Mouse (Mus musculus) brown adipose tissue, adult 24 weeks (tissue): ENCODE results near the gene Gm21970. TPM values are rescaled to one million over a fixed set of nuclear protein-coding genes. Genes with fewer than 3 reads are reported as not detected.

Experiments used
- H3K27ac ChIP-seq: fragments of 200-500 bp; replicated peaks from 2 replicates; pipeline ENCODE4 v1.5.1; 2012; ENCODE audit warnings: low read depth, mild to moderate bottlenecking, low read length
- H3K4me1 ChIP-seq: fragments of 200-500 bp; 2 replicates; pipeline ENCODE4 v1.6.1; 2012; ENCODE audit warnings: low read length, mixed read lengths; ENCODE audit not compliant: control insufficient read depth, insufficient read depth, insufficient read length
- H3K4me3 ChIP-seq: fragments of 200-500 bp; 2 replicates; pipeline ENCODE4 v1.5.1; 2012; ENCODE audit warnings: low read depth, mild to moderate bottlenecking, low read length, moderate library complexity; ENCODE audit not compliant: insufficient read depth
- polyA plus RNA-seq: library from polyadenylated mRNA; stranded (reverse); fragments of >200 nt; gene quantifications from 2 replicates; pipeline ENCODE4 v1.2.4, GENCODE M21; 2012; ENCODE audit not compliant: missing spikeins, insufficient read depth, insufficient read length

Gene Gm21970
- 13.8 TPM in 1 of 2 replicates, not detected in the other for polyA plus RNA-seq

DNA sequence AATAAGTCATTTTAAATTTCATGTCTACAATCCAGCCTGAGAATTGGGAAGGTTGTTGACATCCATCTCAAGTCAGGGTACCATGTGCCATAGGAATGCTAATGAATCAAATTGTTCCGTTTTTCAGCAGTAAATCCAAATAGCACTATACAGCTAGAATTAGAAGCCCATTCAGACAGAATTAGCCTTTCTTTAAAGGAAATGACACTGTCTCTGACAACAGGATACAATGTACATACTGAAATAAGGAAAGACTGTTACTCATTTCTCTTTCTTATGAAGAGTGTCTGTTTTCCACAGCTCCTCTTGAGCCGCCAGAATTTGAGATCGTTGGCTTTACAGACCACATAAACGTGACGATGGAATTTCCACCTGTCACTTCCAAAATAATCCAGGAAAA, at the start of gene Gm21970:
TSS of gene Gm21970 (plus strand) at position 301 of the 400 bp plus-strand sequence.
- H3K4me3 ChIP-seq, result no peak within 1 kb of the TSS
- peaks cover 4% of the 10 kb centered on the region; the same call in 1 of the 2 replicates for H3K4me1 ChIP-seq
- no peak within 1 kb of the TSS for H3K27ac ChIP-seq

DNA sequence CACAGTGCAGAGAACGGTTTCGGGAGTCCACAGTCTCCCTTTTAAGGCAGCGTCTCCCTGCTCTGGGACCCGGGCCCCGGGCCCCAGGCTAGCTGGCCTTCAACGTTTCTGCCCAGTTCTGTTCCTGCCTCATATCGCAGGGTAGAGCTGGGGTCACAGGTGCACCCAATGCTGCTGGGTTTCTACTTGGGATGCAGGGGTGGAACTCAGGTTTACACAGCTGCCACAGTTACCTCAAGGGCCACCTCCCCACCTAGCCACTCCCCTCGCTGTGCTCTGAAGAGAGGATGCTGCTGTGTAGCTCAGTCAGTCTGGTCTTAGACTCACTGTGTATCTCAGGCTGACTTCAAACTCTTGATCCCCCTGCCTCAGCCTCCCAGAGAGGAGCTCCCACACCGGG, 45.0 kb upstream of the Gm21970 start:
- H3K4me3 ChIP-seq, result no peak overlapping the region
- H3K4me1 ChIP-seq, result no peaks in the 10 kb centered on the region
- H3K27ac ChIP-seq, result no peak overlapping the region

DNA sequence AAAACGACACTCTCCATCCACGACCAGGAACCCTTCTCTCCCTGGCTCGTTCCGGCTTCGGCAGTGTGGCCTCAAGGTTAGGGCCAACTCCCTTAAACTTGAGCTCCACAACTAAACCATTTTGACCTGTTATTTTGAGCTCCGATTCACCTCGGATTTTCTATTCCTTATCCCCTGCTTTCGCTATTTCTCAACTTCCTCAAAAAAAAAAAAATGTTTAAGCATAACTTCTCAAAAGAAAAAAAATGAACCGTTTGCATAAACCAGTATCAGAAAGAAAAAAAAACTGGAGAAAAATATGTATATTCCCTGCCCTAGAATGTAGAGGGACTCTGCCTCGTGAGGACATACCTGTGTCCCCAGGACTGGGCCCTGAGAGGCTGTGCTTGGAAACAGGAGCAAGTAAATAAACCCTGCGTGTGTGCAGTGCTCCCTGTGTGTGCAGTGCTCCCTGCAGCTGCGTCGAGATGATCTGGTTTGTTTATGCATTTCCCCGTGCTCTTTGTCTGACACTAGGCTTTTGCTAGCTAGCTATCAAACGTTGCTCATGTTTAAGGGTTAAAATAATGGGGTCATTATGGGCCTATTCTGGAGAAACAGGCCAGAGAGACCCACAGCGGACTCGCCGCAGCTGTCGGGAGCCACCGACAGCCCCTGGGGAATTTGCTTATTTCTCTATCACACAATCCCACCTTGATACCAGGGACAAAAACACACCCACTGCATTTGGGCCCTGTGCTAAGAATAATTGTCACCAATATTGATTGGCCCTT, 43.8 kb upstream of the Gm21970 start:
- peak overlapping the region; percentile 58; the same call in 1 of the 2 replicates for H3K27ac ChIP-seq
- no peak overlapping the region for H3K4me3 ChIP-seq
- no peaks in the 10 kb centered on the region for H3K4me1 ChIP-seq

DNA sequence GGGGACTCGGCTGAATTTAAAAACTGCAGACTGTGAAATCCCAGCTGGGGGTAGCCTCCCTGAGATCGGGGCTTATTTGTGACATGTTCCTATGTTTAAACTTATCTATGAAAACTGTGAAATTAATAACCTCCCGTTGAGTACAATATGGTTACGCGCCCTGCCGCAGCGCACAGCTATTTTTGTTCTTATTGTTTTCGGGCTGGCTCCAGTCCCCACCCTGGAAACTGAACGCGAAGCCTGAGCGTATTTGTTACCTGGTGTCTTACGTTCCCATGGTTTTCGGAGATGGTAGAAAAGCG, 43.3 kb upstream of the Gm21970 start:
- Histone ChIP-seq H3K27ac (0 out of 2 replicates have a peak overlapping the region, but pooled peaks have one; percentile 13), H3K4me3 (no peak overlapping the region), H3K4me1 (no peaks in the 10 kb centered on the region)

DNA sequence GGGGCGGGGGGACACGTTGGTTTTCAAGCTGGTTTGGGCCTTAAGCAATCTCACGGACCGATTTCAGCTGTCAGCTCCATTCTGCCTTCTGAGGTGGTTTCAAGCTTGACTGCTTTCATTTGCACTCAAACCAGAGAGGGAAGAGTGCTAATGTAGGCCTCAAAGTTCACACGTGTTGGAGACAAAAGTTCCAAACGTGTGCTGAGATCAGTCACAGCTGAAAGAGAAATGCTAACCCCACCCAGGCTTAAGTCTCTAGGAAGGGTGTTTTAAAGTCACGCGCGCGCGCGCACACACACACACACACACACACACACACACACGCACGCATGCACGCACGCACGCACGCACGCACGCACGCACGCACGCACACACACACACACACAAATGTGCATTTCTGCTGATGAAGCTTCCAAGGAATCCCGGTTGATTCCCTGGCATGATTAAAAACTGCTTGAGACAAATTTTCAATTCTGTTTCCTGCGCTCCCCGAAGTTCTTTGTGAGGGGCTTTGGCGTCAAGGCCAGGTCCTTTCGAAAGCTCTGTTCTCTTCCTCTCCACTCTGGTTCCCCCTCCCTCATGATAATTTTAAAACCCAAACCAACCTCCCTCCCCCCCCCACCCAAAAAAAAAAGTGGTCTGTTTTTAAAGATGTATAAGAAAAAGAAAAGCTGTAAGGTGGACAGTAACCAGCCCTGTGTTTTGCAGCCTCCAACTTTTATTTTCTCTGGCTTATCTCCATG, 42.8 kb upstream of the Gm21970 start:
- no peaks in the 10 kb centered on the region for H3K4me1 ChIP-seq
- H3K4me3 ChIP-seq, result no peak overlapping the region
- H3K27ac ChIP-seq, result no peak overlapping the region

DNA sequence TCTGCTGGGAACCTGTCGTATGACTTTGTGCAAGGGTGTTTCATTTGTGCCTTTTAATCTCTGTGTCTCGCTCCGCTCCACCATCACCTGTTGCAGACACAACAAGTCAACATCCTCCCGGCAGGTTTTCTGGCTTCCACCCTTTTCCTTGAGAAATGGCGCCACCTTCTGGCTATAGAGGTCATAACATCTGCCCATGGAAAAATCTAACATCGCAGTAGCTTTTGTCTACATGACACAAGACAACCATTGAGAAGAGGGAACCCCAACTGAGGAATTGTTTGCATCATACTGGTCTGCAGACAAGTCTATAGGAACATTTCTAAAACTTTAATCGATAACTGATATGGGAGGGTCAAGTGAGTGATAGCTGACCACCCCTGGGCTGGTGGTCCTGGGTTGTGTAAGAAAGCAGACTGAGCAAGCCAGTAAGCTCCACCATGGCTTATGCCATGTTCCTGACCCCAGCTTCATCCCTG, 39.4 kb upstream of the Gm21970 start:
- Histone ChIP-seq H3K27ac (no peak overlapping the region), H3K4me1 (no peaks in the 10 kb centered on the region)

DNA sequence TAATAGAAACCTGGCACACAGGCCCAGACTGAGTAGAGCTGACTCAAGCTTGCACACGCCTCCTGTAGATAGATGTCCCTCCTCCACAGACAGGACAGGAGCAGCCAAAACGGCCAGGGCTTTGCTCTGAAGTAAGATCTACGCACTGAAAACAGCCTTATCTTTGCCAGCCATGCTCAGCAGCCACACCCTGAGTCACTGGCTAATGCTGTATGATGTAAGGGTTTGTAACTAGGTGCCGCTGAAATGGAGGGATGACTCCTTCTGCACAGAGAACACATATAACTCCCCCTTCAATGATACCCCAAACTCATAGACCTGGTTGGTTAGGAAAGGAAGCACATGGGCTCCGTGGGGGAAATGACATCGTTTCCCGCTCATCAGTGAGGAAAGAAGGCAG, 38.8 kb upstream of the Gm21970 start:
- no peak overlapping the region for H3K27ac ChIP-seq
- H3K4me1 ChIP-seq, result no peaks in the 10 kb centered on the region
- H3K4me3 ChIP-seq, result no peak overlapping the region

More for the DNA sequence above, 39.4 kb upstream of the Gm21970 start:
- no peak overlapping the region for H3K4me3 ChIP-seq

DNA sequence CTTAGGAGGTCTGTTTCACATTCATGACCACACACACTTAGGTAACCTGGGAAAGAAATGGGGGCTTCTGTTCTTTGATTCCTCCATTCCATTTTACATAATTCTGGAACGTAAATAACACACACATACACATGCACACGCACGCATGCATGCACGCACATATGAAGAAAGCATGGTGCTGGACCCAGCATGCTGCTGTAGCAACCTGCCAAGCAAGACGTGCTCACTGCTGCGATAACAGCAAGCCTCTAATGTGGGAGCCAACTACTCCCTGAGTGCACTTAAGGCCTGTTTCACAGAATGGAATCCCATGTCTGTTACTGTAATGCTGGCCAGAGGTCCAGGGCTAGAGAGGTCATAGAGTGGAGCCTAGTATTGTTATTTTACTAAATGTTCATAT, 38.3 kb upstream of the Gm21970 start:
- no peak overlapping the region for H3K27ac ChIP-seq
- H3K4me1 ChIP-seq, result no peaks in the 10 kb centered on the region
- H3K4me3 ChIP-seq, result no peak overlapping the region

DNA sequence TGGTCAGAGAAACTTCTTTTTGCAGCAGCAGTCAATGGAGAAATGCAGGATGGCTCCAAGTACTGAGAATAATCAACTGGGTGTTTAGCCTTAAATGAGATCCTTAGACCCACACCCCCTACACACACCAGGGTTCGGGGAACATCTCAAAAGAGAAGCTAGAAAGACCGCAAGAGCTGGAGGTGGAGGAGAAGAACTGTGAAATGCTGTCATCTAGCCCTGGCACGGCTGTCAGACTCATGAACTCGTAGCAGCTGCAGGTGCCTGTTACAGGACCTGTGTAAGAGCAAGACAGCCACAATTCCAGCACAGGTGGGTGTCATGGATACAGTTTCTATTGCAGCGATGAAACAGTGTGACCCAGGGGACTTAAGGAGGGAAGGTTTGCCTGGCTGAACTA, 37.9 kb upstream of the Gm21970 start:
- no peak overlapping the region for H3K4me3 ChIP-seq

DNA sequence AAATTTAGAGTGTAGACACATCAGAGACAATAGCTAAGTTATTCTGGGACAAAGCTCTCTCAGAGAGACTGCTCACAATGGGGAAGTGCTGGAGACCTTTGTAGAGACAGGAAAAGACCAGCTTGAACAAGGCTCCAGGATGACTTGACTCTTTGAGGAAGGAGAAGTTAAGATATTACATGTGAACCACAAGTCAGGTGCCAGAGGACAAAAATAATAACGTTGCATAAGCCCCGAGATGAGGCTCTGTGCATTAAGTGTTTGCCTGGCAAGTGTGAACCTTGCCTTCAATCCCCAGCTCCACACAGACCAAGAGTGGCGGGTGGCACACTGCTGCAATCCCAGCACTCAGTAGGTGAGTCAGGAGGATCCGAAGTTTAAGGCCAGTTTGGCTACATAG, 36.9 kb upstream of the Gm21970 start:
- Histone ChIP-seq H3K27ac (peak overlapping the region; percentile 53), H3K4me3 (no peak overlapping the region), H3K4me1 (no peaks in the 10 kb centered on the region; the same call in 1 of the 2 replicates)

More for the DNA sequence above, 37.9 kb upstream of the Gm21970 start:
- no peak overlapping the region for H3K27ac ChIP-seq
- no peaks in the 10 kb centered on the region for H3K4me1 ChIP-seq

DNA sequence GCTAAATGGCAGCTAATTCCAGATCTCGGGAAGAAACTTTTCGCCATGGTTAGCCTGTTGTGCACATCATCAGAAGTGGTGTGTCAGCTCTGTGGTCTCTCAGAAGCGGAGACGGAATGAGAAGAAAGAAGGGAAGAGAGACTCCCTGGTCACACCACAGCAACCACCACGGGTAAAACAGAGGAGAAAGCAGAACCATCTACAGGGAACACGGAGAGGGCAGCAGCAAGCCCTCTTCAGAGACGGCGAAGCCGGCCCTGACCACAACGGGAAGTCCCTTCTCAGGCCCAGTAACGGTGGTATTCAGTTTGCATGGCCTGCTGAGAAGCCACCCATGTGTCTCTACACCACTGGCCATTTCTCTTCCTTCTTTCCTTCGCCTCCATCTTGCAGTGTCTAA, 36.4 kb upstream of the Gm21970 start:
- peak overlapping the region; percentile 65 for H3K27ac ChIP-seq
- no peak overlapping the region for H3K4me3 ChIP-seq
- H3K4me1 ChIP-seq, result no peaks in the 10 kb centered on the region; the same call in 1 of the 2 replicates

DNA sequence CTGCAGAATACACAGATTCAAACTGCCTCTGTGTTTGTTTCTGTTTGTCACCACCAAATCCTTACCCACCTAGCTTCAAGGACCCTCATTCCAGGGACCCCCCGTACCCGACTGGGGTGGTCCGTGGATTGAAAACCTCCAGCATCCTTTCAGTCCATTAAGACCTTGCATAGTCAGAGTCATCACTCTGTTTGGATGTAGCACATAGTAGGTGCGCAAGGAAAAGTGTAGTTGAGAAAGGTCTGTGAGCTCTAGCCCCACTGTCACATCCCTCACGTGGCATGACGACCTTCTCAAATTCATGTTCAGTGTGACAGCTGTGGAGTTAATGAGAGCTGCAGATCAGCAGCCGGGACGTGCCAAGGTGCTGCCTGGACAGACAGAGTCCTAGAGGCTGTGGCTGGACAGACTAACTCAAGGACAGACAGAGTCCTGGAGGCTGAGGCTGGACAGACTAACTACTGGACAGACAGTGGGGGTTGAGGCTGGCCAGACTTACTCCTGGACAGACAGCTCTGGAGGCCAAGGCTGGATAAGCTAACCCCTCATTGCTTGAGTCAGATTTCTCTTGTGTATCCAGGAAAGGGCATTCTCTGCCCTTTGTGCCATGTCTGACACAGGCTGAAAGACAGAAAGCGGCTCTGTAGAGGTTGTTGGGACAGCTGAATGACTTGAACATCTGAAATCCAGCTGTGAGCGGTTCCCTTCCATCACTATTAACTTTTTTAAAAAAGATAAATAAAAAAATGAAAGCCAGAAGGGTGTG, 34.6 kb upstream of the Gm21970 start:
- H3K4me1 ChIP-seq, result peaks cover under 1% of the 10 kb centered on the region
- no peak overlapping the region for H3K27ac ChIP-seq
- H3K4me3 ChIP-seq, result no peak overlapping the region

DNA sequence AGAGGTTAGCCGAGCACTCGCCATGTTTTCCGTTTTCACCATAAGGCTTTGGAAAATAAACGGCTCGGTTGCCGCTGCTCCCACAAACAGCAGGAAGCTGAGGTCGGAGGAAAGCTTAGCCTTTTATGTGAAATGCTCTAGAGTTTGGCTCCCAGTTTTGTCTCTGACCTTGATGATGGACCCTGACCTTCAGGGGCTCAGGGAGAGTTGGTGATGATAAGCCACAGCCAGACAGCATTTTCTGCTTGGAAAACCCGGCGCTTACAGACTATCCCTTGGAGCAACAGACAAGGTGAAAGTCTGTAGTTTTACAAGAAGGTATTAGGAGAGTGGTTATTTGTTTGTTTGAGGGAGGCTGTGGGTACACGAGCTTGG, 34.0 kb upstream of the Gm21970 start:
- H3K4me3 ChIP-seq, result no peak overlapping the region
- no peak overlapping the region for H3K27ac ChIP-seq
- H3K4me1 ChIP-seq, result peaks cover 5% of the 10 kb centered on the region

DNA sequence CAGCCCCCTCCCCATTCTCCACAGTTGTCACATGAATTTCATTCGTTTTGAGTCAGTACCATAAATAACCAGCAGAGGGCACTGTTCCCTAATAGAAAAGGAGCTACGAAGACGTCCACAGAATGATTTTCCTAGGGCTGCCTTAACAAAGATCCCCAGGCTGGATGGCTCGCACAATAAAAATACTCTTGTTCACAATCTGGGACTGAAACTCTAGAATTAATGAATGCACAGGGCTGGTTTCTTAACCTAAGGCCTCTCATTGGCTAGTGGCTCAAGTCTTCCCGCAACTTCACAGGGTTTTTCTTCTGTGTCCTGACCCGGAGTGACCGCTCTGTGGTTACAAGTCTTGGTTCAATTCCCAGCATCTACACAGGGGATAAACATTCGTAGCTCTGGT, 33.0 kb upstream of the Gm21970 start:
- Histone ChIP-seq H3K27ac (no peak overlapping the region), H3K4me3 (no peak overlapping the region)

DNA sequence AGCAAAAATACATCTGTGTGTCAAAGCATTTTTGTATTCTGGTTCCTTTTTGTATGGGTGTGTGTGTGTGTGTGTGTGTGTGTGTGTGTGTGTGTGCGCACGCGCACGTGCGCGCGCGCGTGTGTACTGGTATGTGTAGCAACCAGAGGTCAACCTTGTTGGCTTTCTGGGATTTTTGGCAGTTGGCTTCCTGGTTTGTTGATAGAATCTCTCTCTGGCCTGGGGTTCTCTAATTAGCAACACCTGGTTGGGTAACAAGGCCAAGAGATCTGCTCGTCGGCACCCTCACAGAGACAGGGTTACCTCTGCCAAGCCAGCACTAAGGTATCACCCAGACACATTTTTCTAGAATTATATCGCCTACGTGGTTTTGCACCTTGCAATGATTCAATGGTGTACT, 32.0 kb upstream of the Gm21970 start:
- H3K4me3 ChIP-seq, result no peak overlapping the region
- peaks cover 15% of the 10 kb centered on the region for H3K4me1 ChIP-seq
- no peak overlapping the region for H3K27ac ChIP-seq

More for the DNA sequence above, 33.0 kb upstream of the Gm21970 start:
- peaks cover 11% of the 10 kb centered on the region for H3K4me1 ChIP-seq
